Mouse (Mus musculus) erythroblast, embryonic 14.5 days (primary cell): ENCODE measurements around the gene Fbxo17.

Experiments used
- GATA1 ChIP-seq: IDR thresholded peaks from 2 replicates; pipeline ENCODE4 v1.6.1; 2012; ENCODE audit warnings: low read length, inconsistent platforms, mixed read lengths
- TAL1 ChIP-seq: IDR thresholded peaks from 3 replicates; pipeline ENCODE4 v1.6.1; 2012; ENCODE audit warnings: low read length, inconsistent platforms, mixed read lengths

DNA sequence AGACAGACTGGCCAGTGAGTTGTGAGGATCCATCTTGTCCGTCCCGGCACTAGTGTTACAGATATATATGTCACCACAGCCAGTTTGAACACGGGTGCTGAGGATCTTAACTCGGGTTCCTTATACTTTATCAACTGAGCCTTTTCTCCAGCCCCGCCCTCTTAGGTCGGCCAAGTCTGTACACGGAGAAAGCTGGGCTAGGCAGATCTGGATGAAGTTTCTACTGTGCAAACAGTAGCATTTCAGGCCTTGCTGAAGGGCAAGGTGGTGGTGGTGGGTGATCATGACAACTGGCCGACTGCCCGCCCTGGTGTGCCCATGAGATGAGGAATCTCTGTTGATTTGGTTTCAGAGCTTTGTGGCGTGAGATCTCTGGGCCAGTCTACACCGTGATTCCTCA is 19.3 kb upstream of the Fbxo17 start:
- TF ChIP-seq GATA1 = no peak
- no peak for TF ChIP-seq TAL1
